Mouse (Mus musculus): Measurements from ENCODE around the gene Itih4.

GRCm38 (mm10) chr14:30837416-30837996 lies 48.8 kb upstream of the Itih4 start:
- TF ChIP-seq POLR2A (IDR thresholded peaks at IDR 0.05; ENCODE audit: control insufficient read depth, extremely low read depth, insufficient read depth, low read length, poor library complexity) (no peak), CTCF (IDR thresholded peaks at IDR 0.05; ENCODE audit: borderline replicate concordance, control insufficient read depth, extremely low read depth, insufficient read depth, low read length, poor library complexity) (no peak)

Measured in thymus, adult 2 months (tissue).